Mouse (Mus musculus): ENCODE measurements around the gene Sltm. TPM values are rescaled to one million over a fixed set of nuclear protein-coding genes. Genes with fewer than 3 reads are reported as not detected.
A peak's percentile ranks its signal among the peaks of the same experiment; 100 is the strongest.
"Not testable (repeated sequence)": the region's sequence is repeated elsewhere in the genome, so short reads cannot be mapped to it uniquely, and the experiment has no call there.

The Sltm gene
- total RNA-seq, 1 experiment = 50.5 TPM

- no peak for DNase-seq (ENCODE audit: low read depth, low spot score)
- H3K4me3 ChIP-seq (ENCODE audit: insufficient read depth in 1 of 2, low read depth in 1 of 2, low read length in 2 of 2, poor library complexity in 1 of 2, severe bottlenecking in 1 of 2) = peak overlapping the region; percentile 92 to 93
- no peaks in the 10 kb centered on the region for H3K9me3 ChIP-seq (ENCODE audit: control insufficient read depth, insufficient read depth, low read depth, low read length)
- H3K27ac ChIP-seq (ENCODE audit: insufficient read depth, low read depth, low read length, poor library complexity, severe bottlenecking) = peak overlapping the region; percentile 90
- TF ChIP-seq MAFK (IDR thresholded peaks at IDR 0.05; ENCODE audit: insufficient read depth, low read depth, low read length) (peak; percentile 62; the same call in 1 of the 2 replicates), CHD2 (IDR thresholded peaks at IDR 0.05; ENCODE audit: low read depth, low read length) (no peak)
- in situ Hi-C loops (cut with MboI; ENCODE audit: low sequenced_read_pairs in 2 of 2, unreplicated experiment in 2 of 2) = no loop called here
- 0 out of 2 replicates have a peak, but pooled peaks cover 2% of the 10 kb centered on the region for H3K36me3 ChIP-seq (ENCODE audit: control insufficient read depth, insufficient read depth, low read length, poor library complexity, severe bottlenecking)
- peak overlapping the region; percentile 96 for H3K9ac ChIP-seq (ENCODE audit: insufficient read depth, low read depth, low read length, poor library complexity, severe bottlenecking)
- peaks cover 2 to 3% of the 10 kb centered on the region in 2 experiments; a peak in 3 of 4 replicates for H3K4me1 ChIP-seq (ENCODE audit: control insufficient read depth in 2 of 2, insufficient read depth in 2 of 2, low read length in 2 of 2, poor library complexity in 1 of 2)
Observed at GRCm38 (mm10) chr9:70543048-70543880, 710 bp downstream of the Sltm start.

GRCm38 (mm10) chr9:70543985-70544384 is 1.4 kb downstream of the Sltm start:
- no peak for TF ChIP-seq HCFC1 (IDR thresholded peaks at IDR 0.05; ENCODE audit: borderline replicate concordance, insufficient read depth, low read length)
- no peak for TF ChIP-seq ZNF384 (IDR thresholded peaks at IDR 0.05; ENCODE audit: low read depth, low read length)
- no peak for TF ChIP-seq CHD2 (IDR thresholded peaks at IDR 0.05; ENCODE audit: low read depth, low read length)
- TF ChIP-seq ZC3H11A (IDR thresholded peaks at IDR 0.05; ENCODE audit: borderline replicate concordance, low read depth, low read length) = no peak
- TF ChIP-seq MAFK (IDR thresholded peaks at IDR 0.05; ENCODE audit: insufficient read depth, low read depth, low read length) = no peak
- Histone ChIP-seq H3K4me3 (ENCODE audit: insufficient read depth in 1 of 2, low read depth in 1 of 2, low read length in 2 of 2, poor library complexity in 1 of 2, severe bottlenecking in 1 of 2) (peak overlapping the region in 1 of 2 experiments; percentile 92; a peak in 3 of 4 replicates), H3K27ac (ENCODE audit: insufficient read depth, low read depth, low read length, poor library complexity, severe bottlenecking) (no peak overlapping the region), H3K36me3 (ENCODE audit: control insufficient read depth, insufficient read depth, low read length, poor library complexity, severe bottlenecking) (0 out of 2 replicates have a peak, but pooled peaks cover 2% of the 10 kb centered on the region), H3K9me3 (ENCODE audit: control insufficient read depth, insufficient read depth, low read depth, low read length) (no peaks in the 10 kb centered on the region), H3K9ac (ENCODE audit: insufficient read depth, low read depth, low read length, poor library complexity, severe bottlenecking) (no peak overlapping the region; the same call in 1 of the 2 replicates), H3K4me1 (ENCODE audit: control insufficient read depth in 2 of 2, insufficient read depth in 2 of 2, low read length in 2 of 2, poor library complexity in 1 of 2) (peaks cover 2 to 3% of the 10 kb centered on the region in 2 experiments; a peak in 3 of 4 replicates)
- in situ Hi-C loops (cut with MboI; ENCODE audit: low sequenced_read_pairs in 2 of 2, unreplicated experiment in 2 of 2) = no loop called here
- no peak for DNase-seq (ENCODE audit: low read depth, low spot score)

GRCm38 (mm10) chr9:70544831-70545230 is 2.3 kb downstream of the Sltm start:
- TF ChIP-seq ZC3H11A (IDR thresholded peaks at IDR 0.05; ENCODE audit: borderline replicate concordance, low read depth, low read length) = no peak
- no peak for TF ChIP-seq ZNF384 (IDR thresholded peaks at IDR 0.05; ENCODE audit: low read depth, low read length)
- TF ChIP-seq HCFC1 (IDR thresholded peaks at IDR 0.05; ENCODE audit: borderline replicate concordance, insufficient read depth, low read length) = no peak
- TF ChIP-seq CHD2 (IDR thresholded peaks at IDR 0.05; ENCODE audit: low read depth, low read length) = no peak
- no peak for TF ChIP-seq MAFK (IDR thresholded peaks at IDR 0.05; ENCODE audit: insufficient read depth, low read depth, low read length)
- H3K4me3 ChIP-seq (ENCODE audit: insufficient read depth in 1 of 2, low read depth in 1 of 2, low read length in 2 of 2, poor library complexity in 1 of 2, severe bottlenecking in 1 of 2) = no peak overlapping the region
- no peak overlapping the region for H3K9ac ChIP-seq (ENCODE audit: insufficient read depth, low read depth, low read length, poor library complexity, severe bottlenecking)
- in situ Hi-C loops (cut with MboI; ENCODE audit: low sequenced_read_pairs in 2 of 2, unreplicated experiment in 2 of 2) = no loop called here
- DNase-seq (ENCODE audit: low read depth, low spot score) = no peak
- no peaks in the 10 kb centered on the region for H3K9me3 ChIP-seq (ENCODE audit: control insufficient read depth, insufficient read depth, low read depth, low read length)
- H3K4me1 ChIP-seq (ENCODE audit: control insufficient read depth in 2 of 2, insufficient read depth in 2 of 2, low read length in 2 of 2, poor library complexity in 1 of 2) = peaks cover 2 to 3% of the 10 kb centered on the region in 2 experiments; a peak in 3 of 4 replicates
- H3K36me3 ChIP-seq (ENCODE audit: control insufficient read depth, insufficient read depth, low read length, poor library complexity, severe bottlenecking) = 0 out of 2 replicates have a peak, but pooled peaks cover 2% of the 10 kb centered on the region
- H3K27ac ChIP-seq (ENCODE audit: insufficient read depth, low read depth, low read length, poor library complexity, severe bottlenecking) = no peak overlapping the region

GRCm38 (mm10) chr9:70546576-70546975 is 4.0 kb downstream of the Sltm start:
- TF ChIP-seq ZNF384 (IDR thresholded peaks at IDR 0.05; ENCODE audit: low read depth, low read length) = peak; percentile 65; the same call in 1 of the 2 replicates
- H3K9ac ChIP-seq (ENCODE audit: insufficient read depth, low read depth, low read length, poor library complexity, severe bottlenecking); H3K27ac ChIP-seq (ENCODE audit: insufficient read depth, low read depth, low read length, poor library complexity, severe bottlenecking); H3K9me3 ChIP-seq (ENCODE audit: control insufficient read depth, insufficient read depth, low read depth, low read length); H3K4me3 ChIP-seq (ENCODE audit: insufficient read depth in 1 of 2, low read depth in 1 of 2, low read length in 2 of 2, poor library complexity in 1 of 2, severe bottlenecking in 1 of 2); DNase-seq (ENCODE audit: low read depth, low spot score); in situ Hi-C loops (cut with MboI; ENCODE audit: low sequenced_read_pairs in 2 of 2, unreplicated experiment in 2 of 2); H3K36me3 ChIP-seq (ENCODE audit: control insufficient read depth, insufficient read depth, low read length, poor library complexity, severe bottlenecking); H3K4me1 ChIP-seq (ENCODE audit: control insufficient read depth in 2 of 2, insufficient read depth in 2 of 2, low read length in 2 of 2, poor library complexity in 1 of 2): not testable (repeated sequence)

Measured in ES-E14 (cell line).